Mouse (Mus musculus) cerebellum, postnatal 10 days (tissue): ENCODE results near the gene Tex2.
"Not testable (repeated sequence)": the region's sequence is repeated elsewhere in the genome, so short reads cannot be mapped to it uniquely, and the experiment has no call there.

ENCODE experiments used
- DNase-seq, 2 experiments: peaks; one replicate each; pipeline ENCODE4 v3.0.0; 2021; ENCODE audit warnings: mixed read lengths in 2 of 2

Tex2 gene

GRCm38 (mm10) chr11:106612961-106613637 lies at the start of gene Tex2:
TSS of gene Tex2 (minus strand) at chr11:106613423.
- DNase-seq, result peak; percentile 99

GRCm38 (mm10) chr11:106662634-106663407 lies 49.6 kb upstream of the Tex2 start:
- no peak for DNase-seq

GRCm38 (mm10) chr11:106660453-106661081 lies 47.3 kb upstream of the Tex2 start:
- no peak for DNase-seq

- peak; percentile 50 to 67 for DNase-seq
Measured at GRCm38 (mm10) chr11:106659598-106660295, 46.5 kb upstream of the Tex2 start.

- peak; percentile 97 for DNase-seq
Measured at GRCm38 (mm10) chr11:106658051-106658880, 45.0 kb upstream of the Tex2 start.

GRCm38 (mm10) chr11:106656896-106657498 lies 43.8 kb upstream of the Tex2 start:
- DNase-seq, result not testable (repeated sequence)

- DNase-seq, result peak; percentile 85 to 89
Measured at GRCm38 (mm10) chr11:106648347-106648746, 35.1 kb upstream of the Tex2 start.

- DNase-seq, result no peak
Measured at GRCm38 (mm10) chr11:106642966-106643637, 29.9 kb upstream of the Tex2 start.

- no peak for DNase-seq
Measured at GRCm38 (mm10) chr11:106641580-106641979, 28.4 kb upstream of the Tex2 start.

- no peak for DNase-seq
Measured at GRCm38 (mm10) chr11:106640059-106640458, 26.8 kb upstream of the Tex2 start.

- no peak for DNase-seq
Measured at GRCm38 (mm10) chr11:106639356-106639692, 26.1 kb upstream of the Tex2 start.

- DNase-seq, result no peak
Measured at GRCm38 (mm10) chr11:106638551-106639355, 25.5 kb upstream of the Tex2 start.

GRCm38 (mm10) chr11:106637754-106638153 lies 24.5 kb upstream of the Tex2 start:
- no peak for DNase-seq

GRCm38 (mm10) chr11:106635946-106636345 lies 22.7 kb upstream of the Tex2 start:
- DNase-seq, result no peak

GRCm38 (mm10) chr11:106634175-106634574 lies 21.0 kb upstream of the Tex2 start:
- DNase-seq, result not testable (repeated sequence)

- no peak for DNase-seq
Measured at GRCm38 (mm10) chr11:106633456-106633855, 20.2 kb upstream of the Tex2 start.

- DNase-seq, result peak; percentile 84 to 89
Measured at GRCm38 (mm10) chr11:106627692-106628091, 14.5 kb upstream of the Tex2 start.

- DNase-seq, result no peak
Measured at GRCm38 (mm10) chr11:106625577-106625976, 12.4 kb upstream of the Tex2 start.

- DNase-seq, result no peak
Measured at GRCm38 (mm10) chr11:106623629-106624028, 10.4 kb upstream of the Tex2 start.

- DNase-seq, result no peak
Measured at GRCm38 (mm10) chr11:106622056-106622455, 8.8 kb upstream of the Tex2 start.
